Mouse (Mus musculus): ENCODE measurements at regions not wholly inside any gene's neighbourhood (a gene's known extent, or its start where the extent isn't known, plus 50 kb on each side); places are given as distances from the start of the nearest gene placed in this dataset.
A peak's percentile ranks its signal among the peaks of the same experiment; 100 is the strongest.

DNA sequence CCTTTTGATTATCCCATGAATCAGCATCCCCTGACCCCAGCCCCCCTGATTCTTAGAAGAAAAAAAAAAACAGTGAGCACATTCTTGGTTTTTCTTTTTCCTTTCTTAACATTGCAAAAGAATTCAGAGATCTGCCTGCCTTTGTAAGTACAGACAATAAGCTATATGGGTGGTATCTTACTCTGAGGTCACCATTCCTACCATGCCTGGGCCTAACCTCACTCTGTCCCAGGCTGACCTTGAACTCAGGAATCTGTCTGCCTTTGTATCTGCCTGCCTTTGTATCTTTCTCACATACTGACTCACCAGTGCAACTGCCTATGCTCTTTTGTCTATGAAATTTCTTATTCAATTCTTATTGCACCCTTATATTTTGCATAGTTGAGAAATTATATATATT, 216.9 kb downstream of the Tex13c3 start:
- no peaks in the 10 kb centered on the region for H3K27me3 ChIP-seq (ENCODE audit: control insufficient read depth, insufficient read depth, low read length)
- H3K4me1 ChIP-seq (ENCODE audit: control insufficient read depth, insufficient read depth, low read length): no peaks in the 10 kb centered on the region
- ATAC-seq (ENCODE audit: insufficient number of reproducible peaks, insufficient read depth, low FRiP score, low read depth): no peak

DNA sequence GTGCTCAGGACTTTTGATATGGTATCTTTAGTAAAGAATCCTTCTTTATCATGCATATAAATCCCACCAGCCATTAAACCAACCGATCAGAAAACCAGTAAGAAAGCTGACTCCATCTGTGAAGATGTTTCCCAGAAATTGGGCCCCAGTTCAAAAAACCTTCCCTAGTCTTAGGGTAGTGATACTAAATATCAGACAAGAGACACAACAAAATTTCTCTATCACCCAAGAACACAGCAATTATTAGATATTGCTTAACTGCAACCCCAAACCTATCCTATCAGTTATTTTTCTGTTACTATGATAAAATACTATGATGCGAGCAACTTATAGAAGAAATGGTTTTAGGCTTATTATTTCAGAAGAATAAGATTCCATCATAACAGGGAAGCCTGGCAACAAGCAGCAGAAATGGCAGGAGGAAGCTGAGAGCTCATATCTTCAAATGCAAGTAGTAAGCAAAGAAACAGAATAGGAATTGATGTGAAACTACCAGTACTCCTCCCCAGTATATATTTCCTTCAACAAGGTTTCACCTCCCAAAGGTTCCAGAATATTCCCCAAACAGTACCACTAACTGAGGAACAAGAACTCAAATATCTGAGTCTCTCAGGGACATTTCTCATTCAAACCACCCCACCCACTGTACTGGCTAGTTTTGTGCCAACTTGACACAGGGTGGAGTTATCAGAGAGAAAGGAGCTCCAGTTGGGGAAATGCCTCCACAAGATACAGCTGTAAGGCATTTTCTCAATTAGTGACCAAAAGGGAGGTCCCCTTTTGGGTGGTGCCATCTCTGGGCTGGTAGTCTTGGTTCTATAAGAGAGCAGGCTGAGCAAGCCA, 234.1 kb downstream of the Tex13c3 start:
- no peaks in the 10 kb centered on the region for H3K27me3 ChIP-seq (ENCODE audit: control insufficient read depth, insufficient read depth, low read length)
- no peak for ATAC-seq (ENCODE audit: insufficient number of reproducible peaks, insufficient read depth, low FRiP score, low read depth)
- H3K4me2 ChIP-seq (replicated peaks; ENCODE audit: low read depth, low read length): no peak overlapping the region
- no peak overlapping the region for H3K4me3 ChIP-seq (ENCODE audit: low read depth, low read length)
- no peaks in the 10 kb centered on the region for H3K36me3 ChIP-seq (ENCODE audit: control insufficient read depth, insufficient read depth, low read length)
- WGBS: 80% methylated on average over 2 of the region's 2 CpGs
- H3K9ac ChIP-seq (replicated peaks; ENCODE audit: low read depth, low read length): no peak overlapping the region
- H3K27ac ChIP-seq (ENCODE audit: low read length): no peak overlapping the region
- no peaks in the 10 kb centered on the region for H3K9me3 ChIP-seq (ENCODE audit: control insufficient read depth, low read depth, low read length)
- no peaks in the 10 kb centered on the region for H3K4me1 ChIP-seq (ENCODE audit: control insufficient read depth, insufficient read depth, low read length)

More for the DNA sequence above, 216.9 kb downstream of the Tex13c3 start:
- Histone ChIP-seq H3K4me3 (ENCODE audit: low read depth, low read length) (no peak overlapping the region), H3K9me3 (ENCODE audit: control insufficient read depth, low read depth, low read length) (no peaks in the 10 kb centered on the region), H3K9ac (replicated peaks; ENCODE audit: low read depth, low read length) (no peak overlapping the region), H3K4me2 (replicated peaks; ENCODE audit: low read depth, low read length) (no peak overlapping the region), H3K36me3 (ENCODE audit: control insufficient read depth, insufficient read depth, low read length) (no peaks in the 10 kb centered on the region), H3K27ac (ENCODE audit: low read length) (no peak overlapping the region)

DNA sequence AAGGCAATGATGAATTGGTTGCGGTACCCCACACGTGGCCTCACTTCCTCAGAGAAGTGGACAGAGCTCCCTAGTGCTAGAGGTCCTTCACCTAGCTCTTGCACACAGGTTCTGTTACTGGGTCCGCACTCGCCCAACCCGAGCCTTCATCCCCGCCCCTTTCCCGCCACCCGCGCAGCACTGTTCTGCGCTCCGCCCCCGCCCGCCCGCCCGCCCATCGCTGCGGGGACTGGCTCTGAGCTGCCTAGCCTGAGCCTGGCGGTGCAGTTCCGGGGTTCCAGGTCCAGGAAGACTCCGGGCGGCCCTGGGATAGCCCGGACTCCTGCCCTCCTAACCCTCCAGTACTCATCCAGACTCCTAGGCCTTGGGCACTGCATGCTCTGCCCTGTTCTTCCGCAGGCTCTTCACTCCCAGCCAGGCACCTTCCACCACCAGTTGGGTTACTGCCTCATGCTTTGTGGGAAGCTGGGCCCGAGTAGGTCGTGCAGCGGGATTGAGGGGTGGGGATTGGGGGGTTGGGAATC, 243.3 kb downstream of the Tex13c3 start:
- Histone ChIP-seq H3K27me3 (ENCODE audit: control insufficient read depth, insufficient read depth, low read length) (no peaks in the 10 kb centered on the region), H3K9ac (replicated peaks; ENCODE audit: low read depth, low read length) (no peak overlapping the region), H3K36me3 (ENCODE audit: control insufficient read depth, insufficient read depth, low read length) (no peaks in the 10 kb centered on the region), H3K27ac (ENCODE audit: low read length) (no peak overlapping the region), H3K4me3 (ENCODE audit: low read depth, low read length) (peak overlapping the region; percentile 36), H3K9me3 (ENCODE audit: control insufficient read depth, low read depth, low read length) (no peaks in the 10 kb centered on the region), H3K4me1 (ENCODE audit: control insufficient read depth, insufficient read depth, low read length) (no peaks in the 10 kb centered on the region), H3K4me2 (replicated peaks; ENCODE audit: low read depth, low read length) (peak overlapping the region; percentile 57)
- WGBS: 18% methylated on average over 25 of the region's 26 CpGs
- ATAC-seq (ENCODE audit: insufficient number of reproducible peaks, insufficient read depth, low FRiP score, low read depth): peak; percentile 92

DNA sequence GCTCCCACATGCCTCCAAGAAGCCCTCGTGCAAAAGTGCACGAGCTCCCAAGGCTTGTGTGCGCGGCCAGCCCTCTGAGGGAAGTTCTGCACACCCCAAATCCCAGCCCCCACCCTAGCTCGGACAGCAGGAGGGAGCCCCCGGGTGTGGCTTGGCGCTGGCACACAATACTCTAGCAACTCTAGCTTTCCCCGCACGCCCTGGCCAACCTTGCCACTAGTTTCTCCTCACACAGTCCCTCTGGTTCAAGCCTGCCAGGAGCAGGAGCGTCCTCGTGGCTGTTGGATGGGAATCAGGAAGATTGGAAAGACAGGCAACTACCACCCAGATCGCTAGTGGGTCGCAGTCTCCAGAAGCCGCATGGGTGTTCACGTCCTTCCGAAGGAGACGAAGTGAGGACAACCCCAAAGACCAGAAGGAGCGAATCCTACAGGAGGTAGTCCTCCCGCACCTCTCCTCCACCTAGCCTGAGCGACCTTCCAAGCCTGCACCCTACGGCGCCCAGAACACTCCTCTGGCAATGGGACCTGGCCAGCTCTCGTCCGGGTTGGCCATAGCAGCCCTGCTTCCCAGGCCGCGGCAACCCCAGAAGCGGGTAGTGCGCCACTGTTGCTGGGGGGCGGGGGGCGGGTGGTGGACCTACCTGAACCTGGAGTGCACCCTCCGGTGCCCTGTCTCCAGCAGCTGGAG, 243.9 kb downstream of the Tex13c3 start:
- ATAC-seq (ENCODE audit: insufficient number of reproducible peaks, insufficient read depth, low FRiP score, low read depth): peak; percentile 72
- no peak overlapping the region for H3K27ac ChIP-seq (ENCODE audit: low read length)
- peak overlapping the region; percentile 36 for H3K4me3 ChIP-seq (ENCODE audit: low read depth, low read length)
- no peaks in the 10 kb centered on the region for H3K4me1 ChIP-seq (ENCODE audit: control insufficient read depth, insufficient read depth, low read length)
- H3K9ac ChIP-seq (replicated peaks; ENCODE audit: low read depth, low read length): no peak overlapping the region
- H3K9me3 ChIP-seq (ENCODE audit: control insufficient read depth, low read depth, low read length): no peaks in the 10 kb centered on the region
- no peaks in the 10 kb centered on the region for H3K36me3 ChIP-seq (ENCODE audit: control insufficient read depth, insufficient read depth, low read length)
- no peaks in the 10 kb centered on the region for H3K27me3 ChIP-seq (ENCODE audit: control insufficient read depth, insufficient read depth, low read length)
- WGBS: 16% methylated on average over 31 of the region's 31 CpGs
- peak overlapping the region; percentile 57 for H3K4me2 ChIP-seq (replicated peaks; ENCODE audit: low read depth, low read length)

DNA sequence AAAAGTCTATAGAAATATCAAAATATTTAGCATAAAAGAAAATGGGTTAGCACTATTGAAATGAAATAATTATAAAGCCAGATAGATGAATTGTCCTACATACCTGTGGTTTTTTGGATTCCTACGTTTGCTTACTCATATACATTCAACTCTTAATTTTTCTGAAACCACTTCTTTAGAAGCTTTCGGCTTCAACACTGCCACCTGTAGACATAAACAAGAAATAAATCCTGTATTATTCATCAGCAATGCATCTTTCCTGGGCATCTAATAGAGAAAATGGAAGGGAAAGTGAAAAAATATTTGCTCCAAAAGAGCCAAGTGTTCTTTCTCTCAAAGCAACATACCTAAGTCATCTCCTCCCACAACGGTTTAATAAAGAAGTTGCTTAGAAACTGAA, 245.7 kb downstream of the Tex13c3 start:
- no peak for ATAC-seq (ENCODE audit: insufficient number of reproducible peaks, insufficient read depth, low FRiP score, low read depth)
- Histone ChIP-seq H3K27ac (ENCODE audit: low read length) (no peak overlapping the region), H3K9ac (replicated peaks; ENCODE audit: low read depth, low read length) (no peak overlapping the region), H3K4me1 (ENCODE audit: control insufficient read depth, insufficient read depth, low read length) (no peaks in the 10 kb centered on the region), H3K4me3 (ENCODE audit: low read depth, low read length) (no peak overlapping the region), H3K27me3 (ENCODE audit: control insufficient read depth, insufficient read depth, low read length) (no peaks in the 10 kb centered on the region), H3K36me3 (ENCODE audit: control insufficient read depth, insufficient read depth, low read length) (no peaks in the 10 kb centered on the region), H3K4me2 (replicated peaks; ENCODE audit: low read depth, low read length) (no peak overlapping the region), H3K9me3 (ENCODE audit: control insufficient read depth, low read depth, low read length) (no peaks in the 10 kb centered on the region)
- WGBS: 72% methylated on average over 3 of the region's 3 CpGs

DNA sequence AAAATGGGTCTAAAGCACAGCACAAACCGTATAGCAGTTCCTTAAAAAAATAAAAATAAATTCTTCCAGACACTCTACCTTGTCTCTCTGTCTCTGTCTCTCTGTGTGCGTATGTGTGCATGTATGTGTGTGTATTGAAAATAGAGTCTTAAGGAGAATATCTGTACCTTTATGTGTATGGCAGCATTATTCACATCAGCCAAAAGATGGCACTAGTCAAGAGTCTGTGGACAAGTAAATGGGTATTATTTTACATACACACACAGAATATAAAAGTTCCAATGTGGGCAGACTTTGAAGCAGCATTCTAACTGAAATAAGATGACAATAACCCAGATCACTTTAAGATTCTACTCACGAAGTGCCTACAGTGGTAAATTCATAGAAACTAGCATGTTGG, 249.3 kb downstream of the Tex13c3 start:
- Histone ChIP-seq H3K27ac (ENCODE audit: low read length) (no peak overlapping the region), H3K36me3 (ENCODE audit: control insufficient read depth, insufficient read depth, low read length) (no peaks in the 10 kb centered on the region), H3K4me1 (ENCODE audit: control insufficient read depth, insufficient read depth, low read length) (no peaks in the 10 kb centered on the region), H3K9ac (replicated peaks; ENCODE audit: low read depth, low read length) (no peak overlapping the region), H3K9me3 (ENCODE audit: control insufficient read depth, low read depth, low read length) (no peaks in the 10 kb centered on the region), H3K27me3 (ENCODE audit: control insufficient read depth, insufficient read depth, low read length) (no peaks in the 10 kb centered on the region), H3K4me3 (ENCODE audit: low read depth, low read length) (no peak overlapping the region), H3K4me2 (replicated peaks; ENCODE audit: low read depth, low read length) (no peak overlapping the region)
- ATAC-seq (ENCODE audit: insufficient number of reproducible peaks, insufficient read depth, low FRiP score, low read depth): no peak
- whole genome bisulfite sequencing: 82% methylated on average over 3 of the region's 3 CpGs

DNA sequence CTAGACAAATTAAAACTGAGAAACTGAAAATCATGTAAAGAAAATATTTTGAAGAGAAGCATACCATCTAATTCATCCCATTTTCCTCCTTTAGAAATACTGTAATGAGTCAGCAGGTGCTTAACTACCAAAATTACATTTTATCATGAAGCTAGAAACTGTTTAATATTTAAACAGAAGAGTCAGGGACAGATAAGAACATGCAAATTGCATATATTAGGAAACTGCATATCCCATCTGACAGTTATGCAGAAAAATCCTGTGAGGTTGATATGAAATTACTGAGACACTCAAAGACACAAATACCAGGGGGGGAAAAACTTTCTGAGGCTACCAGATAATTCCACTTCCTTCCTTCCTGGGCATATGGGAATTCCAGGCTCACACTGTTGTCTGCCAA, 257.8 kb downstream of the Tex13c3 start:
- H3K36me3 ChIP-seq (ENCODE audit: control insufficient read depth, insufficient read depth, low read length): no peaks in the 10 kb centered on the region
- no peaks in the 10 kb centered on the region for H3K9me3 ChIP-seq (ENCODE audit: control insufficient read depth, low read depth, low read length)
- H3K27ac ChIP-seq (ENCODE audit: low read length): no peak overlapping the region
- no peaks in the 10 kb centered on the region for H3K27me3 ChIP-seq (ENCODE audit: control insufficient read depth, insufficient read depth, low read length)
- H3K4me2 ChIP-seq (replicated peaks; ENCODE audit: low read depth, low read length): no peak overlapping the region
- no peak overlapping the region for H3K4me3 ChIP-seq (ENCODE audit: low read depth, low read length)
- no peak for ATAC-seq (ENCODE audit: insufficient number of reproducible peaks, insufficient read depth, low FRiP score, low read depth)
- no peaks in the 10 kb centered on the region for H3K4me1 ChIP-seq (ENCODE audit: control insufficient read depth, insufficient read depth, low read length)
- H3K9ac ChIP-seq (replicated peaks; ENCODE audit: low read depth, low read length): no peak overlapping the region

DNA sequence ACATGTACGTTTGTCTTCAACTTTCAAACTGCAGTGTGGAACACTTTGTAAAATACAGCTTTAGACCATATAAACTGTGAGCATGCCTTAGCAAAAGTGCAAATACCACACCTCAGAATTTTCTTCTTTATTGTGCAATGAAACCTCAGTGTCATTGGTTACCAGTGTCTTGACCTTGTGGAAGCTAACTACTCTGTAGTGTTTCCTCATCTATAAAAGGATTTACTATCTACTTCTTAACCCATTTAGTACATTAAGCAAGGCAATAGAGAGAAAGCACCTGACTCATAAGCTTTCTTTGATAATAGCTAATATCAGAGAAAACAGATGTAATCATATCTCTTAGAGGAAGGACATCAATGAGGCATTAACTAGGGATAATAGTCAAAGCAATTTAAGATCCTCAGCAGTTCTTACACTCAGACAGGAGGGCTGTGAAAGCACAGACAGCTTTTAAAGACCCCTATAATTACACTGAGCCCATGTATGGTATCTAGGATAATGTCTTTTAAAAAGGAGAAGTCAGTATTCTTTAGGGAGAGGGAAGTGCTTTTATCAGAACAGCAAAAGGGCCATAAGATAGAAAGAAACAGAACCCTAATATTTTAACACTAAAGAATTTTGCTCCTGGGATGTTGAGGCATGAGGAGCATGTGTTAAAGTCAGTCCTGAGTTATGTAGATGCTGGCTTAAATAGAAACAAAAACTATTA, 260.2 kb downstream of the Tex13c3 start:
- no peaks in the 10 kb centered on the region for H3K36me3 ChIP-seq (ENCODE audit: control insufficient read depth, insufficient read depth, low read length)
- no peak overlapping the region for H3K4me2 ChIP-seq (replicated peaks; ENCODE audit: low read depth, low read length)
- no peak for ATAC-seq (ENCODE audit: insufficient number of reproducible peaks, insufficient read depth, low FRiP score, low read depth)
- H3K9me3 ChIP-seq (ENCODE audit: control insufficient read depth, low read depth, low read length): no peaks in the 10 kb centered on the region
- no peaks in the 10 kb centered on the region for H3K4me1 ChIP-seq (ENCODE audit: control insufficient read depth, insufficient read depth, low read length)
- H3K4me3 ChIP-seq (ENCODE audit: low read depth, low read length): no peak overlapping the region
- H3K27me3 ChIP-seq (ENCODE audit: control insufficient read depth, insufficient read depth, low read length): no peaks in the 10 kb centered on the region
- no peak overlapping the region for H3K27ac ChIP-seq (ENCODE audit: low read length)
- no peak overlapping the region for H3K9ac ChIP-seq (replicated peaks; ENCODE audit: low read depth, low read length)
- WGBS: 77% methylated on average over 1 of the region's 1 CpGs
